Mouse (Mus musculus): ENCODE measurements around the gene Cacnb1. TPM values are rescaled to one million over a fixed set of nuclear protein-coding genes. Genes with fewer than 3 reads are reported as not detected.

Gene Cacnb1
- total and polyA plus RNA-seq, 3 experiments: 2.3 to 4.4 TPM; not detected in 1

DNA sequence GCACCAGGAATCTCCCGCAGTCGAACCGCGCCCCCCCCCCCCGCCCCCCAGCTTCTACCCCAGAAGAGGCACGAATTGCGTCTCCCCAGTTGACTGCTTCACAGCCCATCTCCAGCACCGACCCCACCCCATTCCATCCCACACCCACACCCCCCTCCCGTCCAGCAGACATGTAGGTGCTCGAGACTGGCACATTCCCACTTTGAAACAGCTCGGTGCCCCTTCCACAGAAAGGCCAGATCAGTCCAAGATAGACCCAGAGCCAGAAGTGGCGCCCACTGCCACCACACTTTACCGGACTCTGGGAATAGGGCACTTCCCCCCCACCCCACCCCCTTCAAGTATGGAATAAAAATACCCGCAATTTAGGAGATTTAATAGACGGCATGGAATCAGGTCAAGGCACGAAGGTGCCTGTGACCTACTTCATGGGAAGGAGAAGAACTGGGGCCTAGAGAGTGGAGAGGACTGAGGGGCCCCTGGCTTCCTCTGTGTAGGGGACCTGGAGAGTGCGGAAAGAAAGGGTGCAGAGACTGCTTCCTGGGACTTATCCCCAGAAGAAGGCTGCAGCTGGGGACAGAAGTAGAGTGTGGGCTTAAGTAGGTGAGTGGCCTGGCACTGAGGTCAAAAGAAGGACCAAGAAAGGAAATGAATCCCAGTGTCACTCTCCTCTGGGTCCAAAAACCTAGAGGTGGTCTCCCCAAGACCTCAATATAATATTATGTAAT is 35.9 kb downstream of the Cacnb1 start:
- peaks cover 0 to 15% of the 10 kb centered on the region in 2 experiments; a peak in 2 of 4 replicates for H3K4me1 ChIP-seq (ENCODE audit: control insufficient read depth in 1 of 2, insufficient read depth in 2 of 2, low read length in 2 of 2)
- peak overlapping the region; percentile 65 to 77 for H3K4me3 ChIP-seq (ENCODE audit: control insufficient read depth in 1 of 2, insufficient read depth in 1 of 2, low read depth in 2 of 2, low read length in 2 of 2)
- H3K27me3 ChIP-seq (ENCODE audit: control insufficient read depth in 1 of 2, insufficient read depth in 2 of 2, low read length in 2 of 2): 0 out of 4 replicates have a peak, but pooled peaks cover 0 to 1% of the 10 kb centered on the region in 2 experiments
- no peak for DNase-seq (ENCODE audit: low read depth, low spot score)
- no peaks in the 10 kb centered on the region for H3K9me3 ChIP-seq (replicated peaks; ENCODE audit: insufficient read depth, low read length)
- H3K9ac ChIP-seq (ENCODE audit: control insufficient read depth, low read depth, low read length, poor library complexity, severe bottlenecking): peak overlapping the region; percentile 77
- TF ChIP-seq NRF1 (IDR thresholded peaks at IDR 0.05; ENCODE audit: insufficient read depth, low read depth, low read length, poor library complexity, severe bottlenecking): 0 out of 2 replicates have a peak, but pooled peaks have one; percentile 4
- 0 out of 2 replicates have a peak, but pooled peaks have one; percentile 15 for TF ChIP-seq MAZ (IDR thresholded peaks at IDR 0.05; ENCODE audit: low read depth, low read length)
- TF ChIP-seq E2F4 (IDR thresholded peaks at IDR 0.05; ENCODE audit: borderline replicate concordance, low read depth, low read length): no peak
- H3K79me2 ChIP-seq (ENCODE audit: control insufficient read depth, insufficient read depth, low read length, poor library complexity): peaks cover 3% of the 10 kb centered on the region; the same call in 1 of the 2 replicates
- H3K27ac ChIP-seq (ENCODE audit: control insufficient read depth, low read depth, low read length): no peak overlapping the region
- H3K36me3 ChIP-seq (ENCODE audit: control insufficient read depth in 1 of 2, insufficient read depth in 2 of 2, low read length in 2 of 2): peaks cover 0 to 4% of the 10 kb centered on the region in 2 experiments; a peak in 1 of 4 replicates

DNA sequence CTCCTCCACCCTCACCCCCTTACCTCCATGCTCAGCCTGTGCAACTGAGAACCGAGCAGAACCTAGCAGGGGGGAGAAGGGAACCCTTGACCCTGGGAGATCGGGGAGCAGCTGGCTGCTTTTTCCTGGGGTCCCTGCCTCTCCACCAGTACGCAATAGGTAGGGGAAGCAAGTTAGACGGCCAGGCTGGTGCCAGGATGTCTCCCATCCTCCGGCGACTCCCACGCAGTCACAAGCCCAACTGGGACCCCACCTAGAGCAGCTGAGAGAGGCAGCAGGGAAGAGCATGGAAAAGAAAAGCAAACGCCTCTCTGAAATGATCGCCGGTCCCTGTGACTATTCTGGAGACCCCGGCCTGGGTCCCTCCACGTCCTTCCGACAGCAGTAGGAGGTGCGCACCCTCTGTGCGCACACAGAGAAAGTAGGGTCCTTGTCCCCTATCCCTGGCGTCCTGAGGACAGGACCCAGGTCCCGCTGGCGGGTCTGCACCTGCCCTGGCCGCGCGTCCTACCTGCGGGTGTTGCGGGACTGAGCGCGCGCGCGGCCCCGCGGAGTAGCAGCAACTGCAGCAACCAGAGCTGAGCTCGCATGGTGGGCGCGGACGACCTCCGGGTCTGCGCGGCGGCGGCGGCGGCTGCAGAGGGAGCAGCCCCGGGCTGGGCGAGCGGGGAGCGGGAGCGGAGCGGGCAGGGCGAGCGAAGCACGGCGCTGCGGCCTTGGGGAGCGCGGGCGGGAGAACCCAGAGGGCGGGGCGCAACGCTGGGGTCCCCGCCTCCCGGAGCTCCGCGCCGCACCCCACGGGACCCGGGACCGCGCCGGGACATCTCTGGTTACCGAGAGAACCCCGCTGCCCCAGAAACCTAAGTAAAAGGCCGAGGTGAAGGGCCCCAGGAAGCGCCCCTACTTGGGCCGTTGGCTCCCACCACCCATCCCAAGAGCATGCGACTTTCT is 36.8 kb downstream of the Cacnb1 start, which contains the start of gene Plxdc1:
TSS of gene Plxdc1 (minus strand) at position 718 of the 951 bp plus-strand sequence.
- TF ChIP-seq MAX (IDR thresholded peaks at IDR 0.05; ENCODE audit: low read length) (0 out of 2 replicates have a peak, but pooled peaks have one; percentile 21), NRF1 (IDR thresholded peaks at IDR 0.05; ENCODE audit: insufficient read depth, low read depth, low read length, poor library complexity, severe bottlenecking) (peak; percentile 56; the same call in 1 of the 2 replicates), UBTF (IDR thresholded peaks at IDR 0.05; ENCODE audit: borderline replicate concordance, insufficient read depth, low read depth, low read length) (no peak), MXI1 (IDR thresholded peaks at IDR 0.05; ENCODE audit: low read depth, low read length) (peak; percentile 24; the same call in 1 of the 2 replicates), USF1 (IDR thresholded peaks at IDR 0.05; ENCODE audit: low read depth, low read length) (no peak), ELF1 (IDR thresholded peaks at IDR 0.05; ENCODE audit: low read depth, low read length) (no peak), E2F4 (IDR thresholded peaks at IDR 0.05; ENCODE audit: borderline replicate concordance, low read depth, low read length) (no peak), MYC (IDR thresholded peaks at IDR 0.05; ENCODE audit: low read depth, low read length) (no peak), SIN3A (IDR thresholded peaks at IDR 0.05; ENCODE audit: low read length) (0 out of 2 replicates have a peak, but pooled peaks have one; percentile 20), NELFE (IDR thresholded peaks at IDR 0.05; ENCODE audit: low read depth, low read length) (no peak), HCFC1 (IDR thresholded peaks at IDR 0.05; ENCODE audit: low read depth, low read length) (no peak), MAFK (IDR thresholded peaks at IDR 0.05; ENCODE audit: borderline replicate concordance, low read depth, low read length) (no peak)
- H3K27ac ChIP-seq (ENCODE audit: control insufficient read depth, low read depth, low read length): no peak within 1 kb of the TSS
- H3K9me3 ChIP-seq (replicated peaks; ENCODE audit: insufficient read depth, low read length): no peaks in the 10 kb centered on the region
- peaks cover 0 to 15% of the 10 kb centered on the region in 2 experiments; a peak in 2 of 4 replicates for H3K4me1 ChIP-seq (ENCODE audit: control insufficient read depth in 1 of 2, insufficient read depth in 2 of 2, low read length in 2 of 2)
- peak; percentile 62 for DNase-seq (ENCODE audit: low read depth, low spot score)
- peak within 1 kb of the TSS; percentile 65 to 77 for H3K4me3 ChIP-seq (ENCODE audit: control insufficient read depth in 1 of 2, insufficient read depth in 1 of 2, low read depth in 2 of 2, low read length in 2 of 2)
- H3K9ac ChIP-seq (ENCODE audit: control insufficient read depth, low read depth, low read length, poor library complexity, severe bottlenecking): peak within 1 kb of the TSS; percentile 77
- peaks cover 0 to 4% of the 10 kb centered on the region in 2 experiments; a peak in 1 of 4 replicates for H3K36me3 ChIP-seq (ENCODE audit: control insufficient read depth in 1 of 2, insufficient read depth in 2 of 2, low read length in 2 of 2)
- H3K79me2 ChIP-seq (ENCODE audit: control insufficient read depth, insufficient read depth, low read length, poor library complexity): peaks cover 3% of the 10 kb centered on the region; the same call in 1 of the 2 replicates
- 0 out of 4 replicates have a peak, but pooled peaks cover 0 to 1% of the 10 kb centered on the region in 2 experiments for H3K27me3 ChIP-seq (ENCODE audit: control insufficient read depth in 1 of 2, insufficient read depth in 2 of 2, low read length in 2 of 2)

Measured in MEL (cell line).